Mouse (Mus musculus) cerebellum, adult 11-12 months (tissue): ENCODE data around the gene Lama4.

ENCODE experiments used
- DNase-seq: peaks from one replicate; pipeline ENCODE4 v3.0.0; 2022

The Lama4 gene

DNA sequence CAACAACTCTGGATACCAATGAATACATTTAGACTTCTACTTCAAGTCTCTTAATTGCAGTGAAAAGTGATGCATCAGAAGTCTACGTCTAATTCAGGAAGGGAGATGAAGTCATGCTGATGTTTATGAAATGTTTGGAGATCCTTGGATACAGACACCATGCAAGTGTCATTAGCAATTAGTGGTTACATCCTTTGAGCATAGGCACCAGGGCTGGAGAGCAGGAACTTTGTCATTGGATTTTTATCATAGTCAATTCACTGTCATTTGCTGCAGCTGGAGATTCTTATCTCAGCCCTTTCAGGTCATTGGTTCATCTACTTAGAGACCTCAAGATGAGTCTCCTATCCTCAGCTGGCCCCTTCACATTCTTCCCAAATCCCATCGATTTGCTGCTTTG is 30.6 kb downstream of the Lama4 start:
- DNase-seq: no peak

- DNase-seq: no peak
These were observed 35.6 kb downstream of the Lama4 start for GRCm38 (mm10) chr10:39000951-39001350.

DNA sequence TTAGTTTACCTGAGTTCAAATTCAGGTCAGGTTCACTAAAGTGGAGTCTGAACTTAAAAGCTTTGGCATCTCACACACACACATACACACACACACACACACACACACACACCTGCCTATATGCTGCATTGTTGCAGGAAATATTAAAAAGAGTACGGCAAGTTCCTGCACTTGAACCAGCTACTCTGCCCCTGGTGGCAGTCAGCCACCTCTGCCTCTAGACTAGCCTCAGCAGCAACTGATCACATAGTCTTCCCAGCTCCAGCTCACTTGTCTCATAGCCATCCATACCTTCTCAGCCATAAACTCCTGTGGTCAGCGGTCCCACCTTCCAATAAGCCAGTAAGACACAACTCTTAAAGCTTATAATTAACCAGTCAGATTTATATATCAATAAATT is 37.2 kb downstream of the Lama4 start:
- DNase-seq: no peak

GRCm38 (mm10) chr10:39003520-39003919 is 38.2 kb downstream of the Lama4 start:
- DNase-seq: no peak

DNA sequence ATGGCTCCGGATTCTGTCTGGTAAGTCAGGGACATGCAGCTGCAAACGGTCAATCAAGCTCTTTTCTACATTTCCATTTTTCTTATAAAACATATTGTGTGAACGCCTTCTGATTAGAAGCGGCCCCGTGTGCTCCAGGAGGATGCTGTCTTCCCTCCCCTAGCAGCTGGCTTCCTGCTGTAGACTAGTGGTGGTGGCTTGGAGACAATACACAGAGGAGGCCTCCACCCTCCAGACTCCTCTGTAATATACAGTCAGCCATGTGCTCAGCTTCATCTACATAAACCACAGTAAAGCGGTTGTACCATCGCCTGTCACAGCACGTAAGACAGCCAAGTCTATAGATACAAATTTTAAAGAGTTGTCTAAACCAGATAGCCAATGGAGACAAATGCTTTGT is 40.2 kb downstream of the Lama4 start:
- DNase-seq: no peak

- no peak for DNase-seq
These were observed 41.3 kb downstream of the Lama4 start for GRCm38 (mm10) chr10:39006433-39007105.

DNA sequence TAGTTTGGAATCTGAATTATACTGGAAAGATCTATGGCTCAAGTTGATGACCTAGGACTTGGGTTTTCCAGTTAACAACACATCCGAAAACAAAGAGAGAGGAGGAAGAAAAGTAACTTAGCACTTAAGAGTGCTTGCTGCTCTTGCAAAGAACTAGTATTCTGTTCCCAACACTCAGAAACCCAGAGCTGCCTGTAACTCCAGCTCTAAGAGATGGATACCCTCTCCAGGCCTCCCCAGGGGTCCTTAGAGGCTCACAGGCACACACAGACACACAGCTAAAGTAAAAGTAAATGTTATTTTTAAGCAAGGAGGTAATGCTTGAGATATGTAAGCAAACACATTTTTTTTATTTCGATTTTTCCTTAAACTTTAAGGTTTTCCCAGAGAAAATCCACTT is 49.5 kb downstream of the Lama4 start:
- DNase-seq: no peak

DNA sequence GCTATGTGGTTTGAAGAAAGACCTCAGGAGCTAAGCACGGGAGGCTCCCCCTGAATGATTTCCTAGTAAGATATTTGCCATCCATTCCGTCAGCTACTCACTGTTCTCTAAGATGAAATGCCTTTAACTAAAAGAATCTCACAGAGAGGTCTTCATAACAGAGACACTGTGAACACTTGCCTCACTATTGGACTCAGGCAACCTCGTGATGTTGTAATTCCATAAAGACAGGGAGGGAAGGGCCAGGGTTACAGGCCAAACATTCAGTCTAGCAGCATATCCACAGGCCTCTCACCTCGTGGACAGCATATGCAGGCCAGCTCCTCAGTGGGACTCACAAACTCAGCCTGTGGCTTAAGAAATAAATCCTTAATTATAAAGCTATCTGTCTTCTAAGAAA is 52.7 kb downstream of the Lama4 start:
- DNase-seq: no peak

- no peak for DNase-seq
These were observed 53.3 kb downstream of the Lama4 start for GRCm38 (mm10) chr10:39018635-39019034.

DNA sequence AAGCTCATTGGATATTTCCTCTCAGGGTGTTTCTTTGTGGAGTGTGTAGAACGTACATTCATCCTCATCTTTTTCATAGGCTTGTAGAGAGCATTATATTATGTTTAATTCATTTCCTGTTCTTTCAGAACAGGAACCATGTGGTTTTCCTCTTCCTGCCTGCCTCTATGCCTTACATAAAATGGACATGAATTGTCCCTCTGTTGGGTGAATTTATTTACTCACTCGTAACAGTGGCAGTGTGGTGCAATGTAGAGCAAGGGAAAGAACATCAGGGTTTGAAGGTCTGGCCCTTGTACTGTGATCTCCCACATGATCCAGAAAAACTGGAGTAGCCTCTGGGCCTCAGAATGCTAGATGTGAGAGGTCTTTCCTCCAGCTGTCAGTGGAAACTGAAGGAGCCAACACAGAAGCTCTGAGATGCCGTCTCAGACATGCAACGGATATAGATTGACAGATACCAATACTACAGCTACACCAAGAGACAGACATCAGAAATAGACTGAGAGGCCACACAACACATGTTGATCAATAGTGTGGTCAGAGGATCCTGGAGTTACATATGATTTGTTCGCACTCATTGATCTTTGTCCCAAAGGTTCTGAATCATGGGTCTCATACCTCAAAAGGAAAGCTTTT is 58.4 kb downstream of the Lama4 start:
- DNase-seq: no peak

- DNase-seq: no peak
These were observed 61.2 kb downstream of the Lama4 start for GRCm38 (mm10) chr10:39026529-39026928.

DNA sequence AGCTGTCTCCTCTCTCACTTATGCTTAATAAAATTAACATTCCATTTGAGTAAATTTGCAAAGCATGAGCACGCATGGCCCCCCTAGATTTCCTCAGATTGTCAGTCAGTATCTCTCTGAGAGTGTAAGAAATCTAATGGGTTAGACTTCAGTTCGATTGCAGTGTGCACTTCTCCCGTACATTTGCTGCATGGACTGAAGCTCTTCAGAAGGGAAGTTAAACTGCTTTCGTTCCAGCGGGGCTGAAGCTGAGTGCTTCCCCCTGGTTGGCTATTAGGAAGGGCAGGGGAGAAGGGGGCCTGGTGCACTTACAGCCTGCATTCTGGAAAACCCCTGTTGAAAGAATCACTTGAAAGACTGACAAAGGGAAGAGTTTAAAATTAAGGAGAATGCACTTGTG is 61.7 kb downstream of the Lama4 start:
- DNase-seq: no peak

DNA sequence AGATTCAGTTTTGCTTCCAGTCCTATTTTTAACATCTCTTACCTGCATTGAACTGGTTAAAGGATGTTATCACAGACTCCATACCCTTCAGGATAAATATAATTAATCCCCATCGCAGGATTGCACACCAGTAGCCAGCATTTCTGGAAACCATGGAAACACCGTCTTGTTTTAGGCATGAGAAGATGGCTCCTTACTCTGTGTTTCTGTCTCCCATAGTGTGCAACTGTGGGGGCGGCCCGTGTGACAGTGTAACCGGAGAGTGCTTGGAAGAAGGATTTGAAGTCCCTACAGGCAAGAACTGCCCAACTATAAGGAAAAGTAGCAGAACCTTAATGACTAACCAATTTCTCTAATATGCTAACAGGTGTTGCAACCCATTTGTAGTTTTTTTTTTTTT is 63.1 kb downstream of the Lama4 start:
- no peak for DNase-seq

- no peak for DNase-seq
These were observed 64.2 kb downstream of the Lama4 start for GRCm38 (mm10) chr10:39029297-39030147.

GRCm38 (mm10) chr10:39030148-39030685 is 64.9 kb downstream of the Lama4 start:
- no peak for DNase-seq

DNA sequence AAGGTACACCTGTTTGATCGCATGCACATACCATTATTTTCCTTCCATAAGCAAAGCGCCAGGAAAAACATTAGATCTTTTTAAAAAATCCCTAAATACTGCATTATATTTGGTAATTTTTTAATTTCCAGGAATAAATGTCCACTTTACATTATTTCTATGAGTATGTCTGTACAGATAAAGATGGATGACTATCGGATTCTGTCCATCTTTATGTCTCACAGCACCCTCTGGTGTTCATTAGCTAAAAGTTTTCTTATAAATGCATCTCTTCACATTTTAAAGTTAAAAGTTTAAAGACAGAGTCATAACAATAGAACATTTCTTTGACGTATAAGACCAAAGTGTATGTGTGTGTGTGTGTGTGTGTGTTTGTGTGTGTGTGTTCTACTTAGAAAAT is 74.2 kb downstream of the Lama4 start:
- no peak for DNase-seq

GRCm38 (mm10) chr10:39040026-39040425 is 74.7 kb downstream of the Lama4 start:
- DNase-seq: no peak

DNA sequence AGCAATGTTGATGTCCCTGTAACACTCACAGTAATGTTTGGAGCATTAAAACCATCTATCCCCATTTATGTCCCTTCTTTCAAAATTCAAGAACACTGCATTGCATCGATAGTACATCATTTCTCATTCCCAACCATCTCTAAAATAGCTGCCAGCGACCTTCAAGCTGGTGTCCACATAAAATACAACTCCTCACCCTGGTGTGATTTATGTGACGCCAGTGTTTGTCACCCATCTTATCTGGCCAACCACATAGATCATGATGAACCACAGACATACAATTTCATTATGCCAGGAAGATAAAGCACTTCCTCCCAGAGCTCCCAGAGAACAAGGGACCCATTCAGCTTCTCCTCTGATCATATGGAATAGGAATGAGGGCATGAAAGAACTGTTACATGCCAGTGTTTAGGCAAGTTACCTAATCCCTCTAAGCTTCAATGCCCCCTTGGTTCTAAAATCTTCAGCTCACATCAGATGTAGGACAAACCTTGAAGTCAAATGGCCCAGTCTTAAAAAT is 79.2 kb downstream of the Lama4 start:
- no peak for DNase-seq

DNA sequence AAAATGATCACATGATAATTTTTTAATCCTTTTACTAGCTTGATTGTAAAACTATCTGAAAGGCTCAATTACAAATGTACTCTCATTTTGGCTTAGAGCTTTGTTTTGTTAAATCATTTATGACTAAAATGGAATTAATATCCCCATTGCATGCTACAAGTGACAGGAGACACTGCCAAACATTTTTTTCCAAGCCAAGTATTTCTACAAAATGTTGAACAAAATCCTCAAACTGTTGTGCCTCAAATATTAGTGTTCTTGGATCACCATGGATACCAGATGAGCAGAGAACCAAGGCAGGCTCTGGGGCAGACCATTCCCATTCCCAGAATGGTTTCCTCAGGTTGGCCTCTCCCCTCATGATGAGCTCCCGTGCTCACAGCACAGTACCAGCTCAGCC is 79.8 kb downstream of the Lama4 start:
- no peak for DNase-seq

- no peak for DNase-seq
These were observed 82.5 kb downstream of the Lama4 start for GRCm38 (mm10) chr10:39047775-39048174.

DNA sequence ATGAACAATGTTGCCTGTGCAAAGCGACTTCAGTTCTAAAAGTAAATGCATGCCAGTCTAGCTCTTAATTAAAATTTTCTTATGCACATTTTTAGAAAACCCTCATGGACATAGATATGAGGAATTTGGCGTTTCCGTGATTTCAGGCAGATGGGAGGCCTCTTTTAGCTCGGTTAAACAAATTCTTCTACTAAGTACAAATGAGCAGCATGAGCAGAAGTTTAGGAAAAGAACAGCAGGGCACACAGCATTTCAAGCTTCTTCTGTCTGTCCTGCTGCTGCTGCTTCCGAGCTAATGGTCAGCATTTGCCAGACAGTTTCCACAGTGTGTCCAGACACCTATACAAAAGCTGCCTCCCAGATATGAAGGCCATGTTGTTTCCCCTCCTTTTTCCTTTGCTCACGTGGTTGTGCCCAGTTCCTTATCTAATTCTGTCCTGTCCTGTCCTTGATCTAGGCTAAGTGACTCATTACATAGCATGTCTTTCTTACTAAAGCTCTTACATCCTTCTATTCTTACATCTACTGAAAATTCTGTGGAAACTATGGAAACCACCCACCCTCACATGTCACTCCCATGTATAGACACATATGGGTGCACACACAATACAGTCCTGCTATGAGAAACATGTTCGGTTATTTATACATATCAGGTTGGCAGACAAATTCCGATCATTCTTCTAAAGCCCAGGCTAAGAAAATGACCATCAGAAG is 84.4 kb downstream of the Lama4 start:
- DNase-seq: no peak

GRCm38 (mm10) chr10:39056050-39056449 is 90.7 kb downstream of the Lama4 start:
- no peak for DNase-seq

GRCm38 (mm10) chr10:39064732-39065131 is 99.4 kb downstream of the Lama4 start:
- DNase-seq: no peak
